Mouse (Mus musculus): ENCODE data around the gene Hsf5.

Hsf5 gene

GRCm38 (mm10) chr11:87704289-87704688, 87.3 kb downstream of the Hsf5 start:
- no peaks in the 10 kb centered on the region for H3K36me3 ChIP-seq (ENCODE audit: control insufficient read depth, insufficient read depth, low read length, poor library complexity, severe bottlenecking)
- no peaks in the 10 kb centered on the region for H3K27me3 ChIP-seq (ENCODE audit: control insufficient read depth, insufficient read depth, low read length, poor library complexity, severe bottlenecking)
- DNase-seq (ENCODE audit: low read depth, low spot score) = no peak

DNA sequence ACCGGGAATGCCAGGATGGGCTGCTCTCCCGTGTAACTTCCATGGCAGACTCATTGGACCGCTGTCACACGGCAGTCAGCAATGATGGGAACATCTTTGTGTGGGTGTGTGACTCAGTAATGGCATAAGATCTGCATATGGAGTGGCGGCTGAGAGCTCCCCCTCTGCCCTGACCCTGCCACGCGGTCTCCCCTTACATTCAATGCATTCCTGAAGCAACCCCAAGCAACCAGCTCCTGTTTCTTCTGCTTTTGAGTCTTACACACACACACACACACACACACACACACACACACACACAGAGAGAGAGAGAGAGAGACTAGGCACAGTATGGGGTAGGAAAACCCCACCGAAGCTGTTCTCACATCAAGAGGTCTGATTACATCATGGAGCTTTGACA, 90.6 kb downstream of the Hsf5 start:
- Histone ChIP-seq H3K27me3 (ENCODE audit: control insufficient read depth, insufficient read depth, low read length, poor library complexity, severe bottlenecking) (no peaks in the 10 kb centered on the region), H3K36me3 (ENCODE audit: control insufficient read depth, insufficient read depth, low read length, poor library complexity, severe bottlenecking) (no peaks in the 10 kb centered on the region)
- DNase-seq (ENCODE audit: low read depth, low spot score) = no peak

GRCm38 (mm10) chr11:87708979-87709378, 92.0 kb downstream of the Hsf5 start:
- no peaks in the 10 kb centered on the region for H3K27me3 ChIP-seq (ENCODE audit: control insufficient read depth, insufficient read depth, low read length, poor library complexity, severe bottlenecking)
- DNase-seq (ENCODE audit: low read depth, low spot score) = no peak
- no peaks in the 10 kb centered on the region for H3K36me3 ChIP-seq (ENCODE audit: control insufficient read depth, insufficient read depth, low read length, poor library complexity, severe bottlenecking)

All from splenic B cell, adult 2 months (primary cell).